Mouse (Mus musculus): ENCODE measurements at regions not wholly inside any gene's neighbourhood (a gene's known extent, or its start where the extent isn't known, plus 50 kb on each side); places are given as distances from the start of the nearest gene placed in this dataset.

- TF ChIP-seq CTCF (IDR thresholded peaks at IDR 0.05; ENCODE audit: low read depth) (no peak), EP300 (IDR thresholded peaks at IDR 0.05; ENCODE audit: low read depth) (no peak)
Observed at GRCm38 (mm10) chr9:41590164-41590563, 428.7 kb upstream of the Ubash3b start.
